Mouse (Mus musculus): ENCODE data around the gene Fbxl13. TPM values are rescaled to one million over a fixed set of nuclear protein-coding genes. Genes with fewer than 3 reads are reported as not detected.

Gene Fbxl13
- polyA plus RNA-seq, 1 experiment from 2014 or later: 0.21 TPM

DNA sequence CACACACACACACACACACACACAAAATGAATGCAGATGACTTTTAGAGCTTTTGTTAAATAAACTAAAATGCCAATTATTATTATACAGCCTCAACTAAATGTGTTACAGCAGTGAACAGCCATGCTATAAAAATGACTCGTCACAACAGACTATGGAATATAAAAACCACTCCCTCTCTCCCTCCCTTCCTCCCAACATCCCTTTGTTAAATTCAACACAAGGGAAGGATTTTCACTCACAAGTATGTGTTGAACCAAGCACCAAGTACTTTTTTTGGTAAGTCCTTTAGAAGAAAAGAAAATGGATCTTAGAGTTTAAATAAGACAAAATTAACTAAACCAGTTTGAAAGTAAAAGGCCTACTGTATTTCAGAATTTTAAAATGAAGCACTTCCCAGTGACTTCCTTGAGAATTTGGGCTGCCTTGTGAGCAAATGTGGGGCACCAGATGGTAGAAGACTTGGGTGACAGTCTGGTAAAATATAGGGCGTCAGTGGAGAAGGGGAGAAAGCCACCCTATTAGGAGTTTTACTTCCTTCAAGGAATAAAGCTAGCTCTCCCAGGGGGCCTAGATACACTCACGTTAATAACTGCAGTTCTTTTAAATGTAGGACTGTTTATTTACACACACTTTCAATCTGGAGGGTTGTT lies 72.5 kb downstream of the Fbxl13 start:
- no peak for ATAC-seq (ENCODE audit: low read depth)
- H3K4me3 ChIP-seq (ENCODE audit: low read depth, low read length): no peak overlapping the region
- no peaks in the 10 kb centered on the region for H3K27me3 ChIP-seq (ENCODE audit: control insufficient read depth, insufficient read depth, low read length)
- no peak overlapping the region for H3K4me2 ChIP-seq (ENCODE audit: low read depth, low read length)
- H3K36me3 ChIP-seq (ENCODE audit: control insufficient read depth, insufficient read depth, low read length): no peaks in the 10 kb centered on the region
- H3K27ac ChIP-seq (ENCODE audit: low read depth, low read length): no peak overlapping the region
- H3K9ac ChIP-seq (replicated peaks; ENCODE audit: low read depth, low read length): no peak overlapping the region
- 68% methylated on average over 3 of the region's 3 CpGs for WGBS
- no peaks in the 10 kb centered on the region for H3K9me3 ChIP-seq (ENCODE audit: control insufficient read depth, low read length)
- H3K4me1 ChIP-seq (ENCODE audit: control insufficient read depth, insufficient read depth, low read length): no peaks in the 10 kb centered on the region

DNA sequence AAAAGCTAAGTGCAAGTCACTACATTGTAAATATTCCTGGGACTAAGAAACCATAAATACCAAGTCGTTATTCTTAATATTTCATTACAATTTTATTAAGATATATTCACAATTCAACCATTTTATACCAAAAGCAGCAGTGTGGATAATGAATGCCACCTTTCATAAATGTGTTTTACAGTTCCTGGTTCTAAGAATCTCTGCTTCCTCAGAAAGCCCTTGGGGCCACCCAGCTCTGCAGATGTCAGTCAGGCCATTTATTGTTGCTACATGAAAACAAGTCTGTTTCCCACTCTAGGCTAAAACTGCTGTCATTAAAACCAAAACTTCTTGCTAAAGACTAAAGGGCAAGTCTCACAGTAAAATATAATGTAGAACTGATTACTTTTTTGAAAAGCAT lies 77.7 kb downstream of the Fbxl13 start:
- WGBS: 69% methylated on average over 1 of the region's 1 CpGs
- Histone ChIP-seq H3K4me2 (ENCODE audit: low read depth, low read length) (no peak overlapping the region), H3K27ac (ENCODE audit: low read depth, low read length) (no peak overlapping the region), H3K4me1 (ENCODE audit: control insufficient read depth, insufficient read depth, low read length) (no peaks in the 10 kb centered on the region), H3K9me3 (ENCODE audit: control insufficient read depth, low read length) (no peaks in the 10 kb centered on the region), H3K9ac (replicated peaks; ENCODE audit: low read depth, low read length) (no peak overlapping the region), H3K27me3 (ENCODE audit: control insufficient read depth, insufficient read depth, low read length) (no peaks in the 10 kb centered on the region), H3K36me3 (ENCODE audit: control insufficient read depth, insufficient read depth, low read length) (no peaks in the 10 kb centered on the region), H3K4me3 (ENCODE audit: low read depth, low read length) (no peak overlapping the region)
- ATAC-seq (ENCODE audit: low read depth): no peak

DNA sequence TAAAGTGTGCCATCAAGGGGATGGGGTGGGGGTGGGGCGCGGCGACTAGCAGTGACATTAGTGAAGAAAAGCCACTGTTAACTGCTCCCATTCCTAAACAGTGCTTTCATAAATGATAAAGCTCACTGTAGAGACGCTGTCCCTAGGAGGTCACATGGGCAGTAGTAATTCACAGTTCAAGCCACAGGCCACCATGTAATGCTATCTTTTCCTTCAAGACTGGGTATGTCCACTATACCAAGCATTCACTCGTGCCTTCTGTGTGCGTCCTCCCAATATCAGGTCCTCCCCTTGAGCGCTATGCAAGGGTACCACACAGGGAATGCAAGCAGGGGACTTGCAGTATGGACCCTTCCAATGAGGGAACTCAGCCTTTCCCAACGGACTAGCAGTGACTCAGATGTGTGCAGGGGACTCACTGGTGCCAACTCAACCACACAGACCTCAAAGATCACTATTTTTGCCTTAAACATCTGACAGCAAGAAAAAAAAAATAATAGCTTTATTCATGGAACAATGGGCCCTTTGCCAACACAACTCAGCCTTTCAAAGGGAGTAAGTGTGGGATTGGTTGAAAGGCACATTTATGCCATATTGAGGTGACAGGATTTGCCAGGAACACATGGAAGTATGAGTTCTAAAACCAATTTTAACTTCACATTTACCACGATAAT lies 79.9 kb downstream of the Fbxl13 start:
- Histone ChIP-seq H3K27ac (ENCODE audit: low read depth, low read length) (no peak overlapping the region), H3K4me2 (ENCODE audit: low read depth, low read length) (no peak overlapping the region), H3K9ac (replicated peaks; ENCODE audit: low read depth, low read length) (no peak overlapping the region), H3K4me3 (ENCODE audit: low read depth, low read length) (no peak overlapping the region), H3K4me1 (ENCODE audit: control insufficient read depth, insufficient read depth, low read length) (no peaks in the 10 kb centered on the region), H3K36me3 (ENCODE audit: control insufficient read depth, insufficient read depth, low read length) (no peaks in the 10 kb centered on the region), H3K27me3 (ENCODE audit: control insufficient read depth, insufficient read depth, low read length) (no peaks in the 10 kb centered on the region), H3K9me3 (ENCODE audit: control insufficient read depth, low read length) (no peaks in the 10 kb centered on the region)
- ATAC-seq (ENCODE audit: low read depth): no peak
- 91% methylated on average over 9 of the region's 9 CpGs for WGBS

DNA sequence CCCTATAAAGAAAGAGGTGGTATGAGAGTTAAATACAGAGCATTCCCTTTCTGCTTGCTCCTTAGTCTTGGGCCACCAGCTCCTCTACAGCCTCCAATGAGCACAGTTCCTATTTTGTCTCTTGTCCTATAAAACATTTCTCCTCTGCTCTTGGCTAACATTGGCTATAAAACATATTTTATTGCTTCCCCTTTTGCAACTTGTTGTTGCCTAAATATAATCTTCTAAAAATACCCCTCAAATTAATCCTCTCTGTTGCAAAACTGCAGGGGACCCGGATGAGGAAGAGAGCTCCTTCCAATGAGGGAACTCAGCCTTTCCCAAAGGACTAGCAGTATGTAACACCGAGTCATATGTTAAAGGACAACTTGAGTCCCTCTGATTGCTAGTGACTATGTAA lies 81.5 kb downstream of the Fbxl13 start:
- Histone ChIP-seq H3K36me3 (ENCODE audit: control insufficient read depth, insufficient read depth, low read length) (no peaks in the 10 kb centered on the region), H3K4me2 (ENCODE audit: low read depth, low read length) (no peak overlapping the region), H3K27me3 (ENCODE audit: control insufficient read depth, insufficient read depth, low read length) (no peaks in the 10 kb centered on the region), H3K27ac (ENCODE audit: low read depth, low read length) (no peak overlapping the region), H3K4me1 (ENCODE audit: control insufficient read depth, insufficient read depth, low read length) (no peaks in the 10 kb centered on the region), H3K4me3 (ENCODE audit: low read depth, low read length) (no peak overlapping the region), H3K9ac (replicated peaks; ENCODE audit: low read depth, low read length) (no peak overlapping the region), H3K9me3 (ENCODE audit: control insufficient read depth, low read length) (no peaks in the 10 kb centered on the region)
- ATAC-seq (ENCODE audit: low read depth): no peak
- 90% methylated on average over 2 of the region's 2 CpGs for WGBS

DNA sequence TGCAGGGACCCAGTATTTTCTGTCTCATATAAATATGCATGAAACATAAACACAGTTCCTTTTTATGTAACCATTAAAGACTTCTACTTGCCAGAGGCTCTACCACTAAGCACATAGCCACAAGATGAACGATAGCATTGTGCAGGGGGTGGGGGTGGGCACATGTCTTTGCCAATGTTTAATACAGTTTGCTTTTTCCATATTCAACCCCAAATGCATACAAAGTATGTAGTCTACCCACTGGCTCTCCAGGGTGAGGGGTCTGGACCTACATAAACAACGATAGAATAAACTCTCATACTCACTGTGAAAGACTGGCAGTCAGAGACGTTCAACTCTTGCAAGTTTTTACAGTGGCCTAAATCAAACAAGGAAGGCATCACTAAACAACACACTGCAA lies 88.9 kb downstream of the Fbxl13 start:
- Histone ChIP-seq H3K9me3 (ENCODE audit: control insufficient read depth, low read length) (no peaks in the 10 kb centered on the region), H3K36me3 (ENCODE audit: control insufficient read depth, insufficient read depth, low read length) (no peaks in the 10 kb centered on the region), H3K27me3 (ENCODE audit: control insufficient read depth, insufficient read depth, low read length) (no peaks in the 10 kb centered on the region)

DNA sequence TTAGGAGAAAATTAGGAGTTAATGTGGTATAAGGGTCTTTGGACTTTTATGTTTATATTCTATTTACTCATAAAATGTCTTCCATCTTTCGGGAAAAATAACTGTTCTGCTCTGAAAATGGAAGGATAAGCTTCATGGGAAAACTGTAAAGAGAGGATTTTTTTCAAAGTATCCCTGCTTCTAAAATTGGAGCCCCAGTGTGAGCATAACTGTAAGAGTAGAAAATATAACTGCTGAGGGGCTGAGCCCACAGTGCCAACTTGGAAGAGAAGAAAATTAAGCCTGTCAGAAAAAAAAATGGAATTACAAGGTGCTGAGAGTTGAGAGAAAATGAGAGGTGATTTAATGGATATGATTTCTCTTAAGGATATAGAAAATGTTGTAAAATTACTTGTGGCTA lies 90.7 kb downstream of the Fbxl13 start:
- H3K4me2 ChIP-seq (ENCODE audit: low read depth, low read length): no peak overlapping the region
- ATAC-seq (ENCODE audit: low read depth): no peak
- no peak overlapping the region for H3K9ac ChIP-seq (replicated peaks; ENCODE audit: low read depth, low read length)
- no peaks in the 10 kb centered on the region for H3K27me3 ChIP-seq (ENCODE audit: control insufficient read depth, insufficient read depth, low read length)
- H3K4me3 ChIP-seq (ENCODE audit: low read depth, low read length): no peak overlapping the region
- no peaks in the 10 kb centered on the region for H3K4me1 ChIP-seq (ENCODE audit: control insufficient read depth, insufficient read depth, low read length)
- H3K9me3 ChIP-seq (ENCODE audit: control insufficient read depth, low read length): no peaks in the 10 kb centered on the region
- no peak overlapping the region for H3K27ac ChIP-seq (ENCODE audit: low read depth, low read length)
- no peaks in the 10 kb centered on the region for H3K36me3 ChIP-seq (ENCODE audit: control insufficient read depth, insufficient read depth, low read length)
- 98% methylated on average over 1 of the region's 1 CpGs for WGBS

More for the DNA sequence above, 88.9 kb downstream of the Fbxl13 start:
- Histone ChIP-seq H3K27ac (ENCODE audit: low read depth, low read length) (no peak overlapping the region), H3K4me3 (ENCODE audit: low read depth, low read length) (no peak overlapping the region), H3K4me2 (ENCODE audit: low read depth, low read length) (no peak overlapping the region), H3K4me1 (ENCODE audit: control insufficient read depth, insufficient read depth, low read length) (no peaks in the 10 kb centered on the region), H3K9ac (replicated peaks; ENCODE audit: low read depth, low read length) (no peak overlapping the region)
- no peak for ATAC-seq (ENCODE audit: low read depth)
- 69% methylated on average over 3 of the region's 3 CpGs for WGBS

DNA sequence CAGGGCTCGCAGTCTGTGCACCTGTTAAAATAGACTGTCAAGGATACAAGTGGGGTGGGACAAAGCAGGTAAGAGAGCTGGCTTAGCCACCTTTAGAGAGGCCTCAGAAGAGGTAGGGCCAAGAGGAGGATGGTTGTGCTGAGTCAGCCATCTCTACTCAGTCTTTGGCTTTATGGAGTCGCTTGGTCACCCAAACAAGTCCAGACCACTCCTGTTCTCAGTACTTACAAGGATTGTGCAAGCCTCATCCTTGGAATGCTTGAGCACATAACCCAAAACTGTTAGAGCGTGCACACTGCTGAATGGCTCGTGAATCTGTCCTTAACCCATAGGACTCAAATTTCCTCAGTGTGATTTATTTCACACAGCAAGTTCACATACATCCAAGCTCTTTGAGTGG lies 91.7 kb downstream of the Fbxl13 start:
- H3K4me2 ChIP-seq (ENCODE audit: low read depth, low read length): no peak overlapping the region
- ATAC-seq (ENCODE audit: low read depth): no peak
- no peak overlapping the region for H3K27ac ChIP-seq (ENCODE audit: low read depth, low read length)
- WGBS: 87% methylated on average over 4 of the region's 4 CpGs
- H3K27me3 ChIP-seq (ENCODE audit: control insufficient read depth, insufficient read depth, low read length): no peaks in the 10 kb centered on the region
- no peaks in the 10 kb centered on the region for H3K36me3 ChIP-seq (ENCODE audit: control insufficient read depth, insufficient read depth, low read length)
- H3K9ac ChIP-seq (replicated peaks; ENCODE audit: low read depth, low read length): no peak overlapping the region
- no peak overlapping the region for H3K4me3 ChIP-seq (ENCODE audit: low read depth, low read length)
- no peaks in the 10 kb centered on the region for H3K9me3 ChIP-seq (ENCODE audit: control insufficient read depth, low read length)
- H3K4me1 ChIP-seq (ENCODE audit: control insufficient read depth, insufficient read depth, low read length): no peaks in the 10 kb centered on the region

DNA sequence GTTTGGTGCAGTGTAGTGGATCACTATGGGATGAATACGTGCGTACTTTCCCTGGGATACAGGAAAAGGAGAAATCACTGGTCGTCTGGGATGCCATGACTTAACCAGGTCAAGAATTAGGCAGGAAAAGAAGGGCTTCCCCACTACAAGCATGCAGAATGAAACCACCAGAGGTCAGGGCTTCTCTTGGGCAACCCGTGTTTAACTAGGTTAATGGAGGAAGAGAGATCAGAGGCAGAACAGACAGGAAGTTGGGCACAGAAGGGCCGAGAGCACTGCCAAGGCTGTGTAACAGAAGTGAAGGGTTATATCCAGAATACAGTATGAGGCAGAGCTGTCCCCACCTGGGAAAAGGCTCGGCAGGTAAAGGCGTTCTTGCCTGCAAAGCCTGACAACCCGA lies 98.4 kb downstream of the Fbxl13 start:
- H3K9ac ChIP-seq (replicated peaks; ENCODE audit: low read depth, low read length): no peak overlapping the region
- H3K4me3 ChIP-seq (ENCODE audit: low read depth, low read length): no peak overlapping the region
- H3K4me1 ChIP-seq (ENCODE audit: control insufficient read depth, insufficient read depth, low read length): no peaks in the 10 kb centered on the region
- WGBS: 83% methylated on average over 8 of the region's 8 CpGs
- no peaks in the 10 kb centered on the region for H3K9me3 ChIP-seq (ENCODE audit: control insufficient read depth, low read length)
- no peaks in the 10 kb centered on the region for H3K27me3 ChIP-seq (ENCODE audit: control insufficient read depth, insufficient read depth, low read length)
- H3K4me2 ChIP-seq (ENCODE audit: low read depth, low read length): no peak overlapping the region
- ATAC-seq (ENCODE audit: low read depth): no peak
- H3K36me3 ChIP-seq (ENCODE audit: control insufficient read depth, insufficient read depth, low read length): no peaks in the 10 kb centered on the region
- H3K27ac ChIP-seq (ENCODE audit: low read depth, low read length): no peak overlapping the region

DNA sequence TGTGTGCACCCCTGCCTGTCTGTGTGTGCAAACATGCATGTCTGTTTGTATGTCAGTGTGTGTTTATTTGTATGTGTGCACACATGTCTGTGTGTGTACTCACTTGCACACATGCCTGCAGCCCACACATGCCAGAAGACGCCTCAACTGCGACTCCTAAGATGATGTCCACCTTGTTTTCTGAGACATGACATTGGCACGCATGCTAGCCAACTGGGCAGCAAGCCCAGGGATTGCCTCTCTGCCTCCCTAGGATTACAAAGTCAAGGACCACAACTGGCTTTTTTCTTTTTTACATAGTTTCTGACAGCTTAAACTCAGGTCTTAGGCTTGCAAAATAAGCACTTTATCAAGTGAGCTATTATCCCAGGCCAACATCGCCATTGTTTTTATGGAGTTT lies 99.6 kb downstream of the Fbxl13 start:
- Histone ChIP-seq H3K4me3 (ENCODE audit: low read depth, low read length) (no peak overlapping the region), H3K9ac (replicated peaks; ENCODE audit: low read depth, low read length) (no peak overlapping the region), H3K4me1 (ENCODE audit: control insufficient read depth, insufficient read depth, low read length) (no peaks in the 10 kb centered on the region), H3K36me3 (ENCODE audit: control insufficient read depth, insufficient read depth, low read length) (no peaks in the 10 kb centered on the region), H3K27me3 (ENCODE audit: control insufficient read depth, insufficient read depth, low read length) (no peaks in the 10 kb centered on the region), H3K4me2 (ENCODE audit: low read depth, low read length) (no peak overlapping the region), H3K9me3 (ENCODE audit: control insufficient read depth, low read length) (no peaks in the 10 kb centered on the region), H3K27ac (ENCODE audit: low read depth, low read length) (no peak overlapping the region)
- ATAC-seq (ENCODE audit: low read depth): no peak
- WGBS: 84% methylated on average over 4 of the region's 4 CpGs
